Mouse (Mus musculus) stomach, postnatal 0 days (tissue): Measurements from ENCODE around the gene Stab1. TPM values are rescaled to one million over a fixed set of nuclear protein-coding genes. Genes with fewer than 3 reads are reported as not detected.

Experiments
- ATAC-seq: fragments of 200-750 bp; cut with Nextera tagmentation; 2 replicates; pipeline ENCODE4 v1.8.0; 2017; ENCODE audit not compliant: low FRiP score, low TSS enrichment
- DNase-seq: peaks from one replicate; pipeline ENCODE4 v3.0.0-alpha.2; 2016; ENCODE audit warnings: low spot score
- H3K27ac ChIP-seq: fragments of 300-500 bp; sonication (generic); replicated peaks from 2 replicates; pipeline ENCODE4 v1.5.1; 2014; ENCODE audit warnings: mild to moderate bottlenecking, control low read depth
- H3K27me3 ChIP-seq: fragments of 300-500 bp; sonication (generic); 2 replicates; pipeline ENCODE4 v1.6.1; 2014; ENCODE audit warnings: low read length; ENCODE audit not compliant: control insufficient read depth, insufficient read depth
- H3K36me3 ChIP-seq: fragments of 300-500 bp; sonication (generic); 2 replicates; pipeline ENCODE4 v1.6.1; 2014; ENCODE audit warnings: low read length, mixed read lengths; ENCODE audit not compliant: control insufficient read depth, insufficient read depth
- H3K4me1 ChIP-seq: fragments of 300-500 bp; sonication (generic); replicated peaks from 2 replicates; pipeline ENCODE4 v1.6.1; 2014; ENCODE audit warnings: antibody characterized with exemption; ENCODE audit not compliant: control insufficient read depth, insufficient read depth
- H3K4me2 ChIP-seq: fragments of 300-500 bp; sonication (generic); replicated peaks from 2 replicates; pipeline ENCODE4 v1.6.1; 2014; ENCODE audit warnings: low read depth, mild to moderate bottlenecking, control low read depth, moderate library complexity
- H3K4me3 ChIP-seq: fragments of 300-500 bp; sonication (generic); 2 replicates; pipeline ENCODE4 v1.5.1; 2014; ENCODE audit warnings: low read depth, low read length, control low read depth
- H3K9ac ChIP-seq: fragments of 300-500 bp; sonication (generic); 2 replicates; pipeline ENCODE4 v1.6.1; 2014; ENCODE audit warnings: mild to moderate bottlenecking, low read length, control low read depth, mixed read lengths
- H3K9me3 ChIP-seq: fragments of 300-500 bp; sonication (generic); 2 replicates; pipeline ENCODE4 v1.6.1; 2016; ENCODE audit warnings: low read length; ENCODE audit not compliant: control insufficient read depth
- CTCF ChIP-seq: IDR thresholded peaks from 2 replicates; pipeline ENCODE4 v1.5.1; 2016; ENCODE audit warnings: antibody characterized with exemption, low read depth, mild to moderate bottlenecking, moderate library complexity
- EP300 ChIP-seq: optimal IDR thresholded peaks from 2 replicates; pipeline ENCODE3; 2016; ENCODE audit warnings: antibody characterized with exemption
- WGBS: fragments of 180-500 bp; shearing (Covaris S2); extraction: QIAGEN DNeasy Blood & Tissue Kit; methylation state at CpG from one replicate; pipeline ENCODE4 v1.1.7; 2014; 5-methylcytosine and 5-hydroxymethylcytosine counted together
- polyA plus RNA-seq: library from polyadenylated mRNA; unstranded; fragments of >200 nt; fragmentation: Nextera tagmentation; extraction: Ambion mirVana; gene quantifications from 2 replicates; pipeline ENCODE4 v1.2.1, GENCODE M21; 2015

Stab1 gene
- polyA plus RNA-seq, 1 experiment from 2014 or later: 23.7 TPM

DNA sequence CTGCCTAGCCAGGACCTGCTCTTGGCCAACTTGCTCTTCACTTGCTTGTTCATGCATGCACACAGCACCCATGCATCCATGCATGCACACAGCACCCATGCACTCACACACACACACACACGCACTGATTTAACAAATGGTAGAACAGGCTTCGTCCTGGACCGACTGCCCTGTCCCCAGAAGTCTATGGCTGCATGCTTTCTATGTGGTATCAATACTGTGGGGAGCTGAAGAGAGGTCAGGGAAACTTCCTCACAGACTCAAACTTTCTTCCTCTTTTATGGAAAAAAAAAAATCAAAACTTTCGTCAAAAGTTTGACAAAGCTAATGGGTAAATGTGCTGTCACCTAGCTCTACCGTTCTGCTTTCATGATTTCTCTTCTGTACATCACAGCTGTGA, 15.1 kb upstream of the Stab1 start:
- WGBS: 72% methylated on average over 5 of the region's 5 CpGs
- H3K27ac ChIP-seq: peak overlapping the region; percentile 35; the same call in 1 of the 2 replicates

DNA sequence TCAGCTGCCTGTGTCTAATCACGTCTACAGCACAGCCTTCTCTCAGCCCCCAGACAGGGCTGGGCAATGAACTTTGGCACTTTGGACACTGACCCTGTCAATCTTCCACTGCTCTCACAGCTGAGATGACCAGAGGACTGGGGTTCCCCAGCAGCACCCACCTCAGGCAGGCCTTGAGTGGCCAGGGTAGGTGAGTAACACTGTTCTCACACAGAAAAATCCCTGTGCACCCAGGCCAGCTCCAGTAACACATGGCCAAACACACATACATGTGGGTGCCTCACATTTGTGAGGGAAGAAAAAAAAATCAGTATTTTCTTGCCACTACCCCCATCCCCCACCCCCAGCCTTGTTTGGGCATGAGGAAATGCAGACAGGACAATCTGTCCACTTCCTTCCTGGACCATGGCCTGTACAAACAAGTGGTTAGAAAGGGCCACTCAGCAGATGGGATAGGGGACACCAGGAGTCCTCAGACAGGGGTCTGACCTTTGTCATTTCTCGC, 14.4 kb upstream of the Stab1 start:
- DNase-seq: no peak
- TF ChIP-seq CTCF (no peak), EP300 (no peak)

More for the DNA sequence above, 15.1 kb upstream of the Stab1 start:
- no peak for ATAC-seq
- TF ChIP-seq EP300 (no peak), CTCF (no peak)
- H3K4me3 ChIP-seq: no peak overlapping the region
- no peaks in the 10 kb centered on the region for H3K27me3 ChIP-seq
- H3K36me3 ChIP-seq: peaks cover 62% of the 10 kb centered on the region
- no peaks in the 10 kb centered on the region for H3K4me1 ChIP-seq
- no peaks in the 10 kb centered on the region for H3K9me3 ChIP-seq
- no peak overlapping the region for H3K9ac ChIP-seq
- no peak overlapping the region for H3K4me2 ChIP-seq
- no peak for DNase-seq

DNA sequence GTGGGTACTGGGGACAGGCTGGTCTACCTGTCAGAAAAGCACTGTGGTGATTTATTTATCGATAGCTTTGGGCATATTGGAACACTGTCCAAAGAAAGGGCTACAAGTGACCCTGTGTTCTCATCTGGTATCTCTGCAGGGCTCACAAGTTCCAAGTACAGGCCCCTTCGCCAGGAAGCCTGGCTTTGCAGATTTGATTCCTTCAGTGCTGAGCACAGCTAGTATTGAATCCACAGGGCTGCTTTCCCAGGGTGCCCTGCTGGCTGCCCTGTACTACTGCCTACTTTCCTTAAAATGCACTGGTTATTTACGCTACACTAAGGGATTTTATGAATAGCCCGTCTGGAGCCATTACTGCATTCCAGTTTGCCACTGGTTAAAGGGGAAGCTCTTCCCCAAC, 13.1 kb upstream of the Stab1 start:
- Histone ChIP-seq H3K4me3 (no peak overlapping the region), H3K36me3 (peaks cover 54% of the 10 kb centered on the region), H3K9me3 (no peaks in the 10 kb centered on the region), H3K27me3 (no peaks in the 10 kb centered on the region), H3K9ac (no peak overlapping the region), H3K4me1 (no peaks in the 10 kb centered on the region), H3K27ac (no peak overlapping the region), H3K4me2 (no peak overlapping the region)
- no peak for DNase-seq
- ATAC-seq: no peak
- no peak for TF ChIP-seq CTCF
- no peak for TF ChIP-seq EP300
- 82% methylated on average over 4 of the region's 4 CpGs for WGBS

More for the DNA sequence above, 14.4 kb upstream of the Stab1 start:
- ATAC-seq: peak; percentile 60; the same call in 1 of the 2 replicates
- Histone ChIP-seq H3K27ac (no peak overlapping the region), H3K4me1 (no peaks in the 10 kb centered on the region), H3K27me3 (no peaks in the 10 kb centered on the region), H3K4me3 (no peak overlapping the region), H3K4me2 (no peak overlapping the region), H3K9me3 (no peaks in the 10 kb centered on the region), H3K36me3 (peaks cover 59% of the 10 kb centered on the region), H3K9ac (no peak overlapping the region)
- 55% methylated on average over 2 of the region's 2 CpGs for WGBS

DNA sequence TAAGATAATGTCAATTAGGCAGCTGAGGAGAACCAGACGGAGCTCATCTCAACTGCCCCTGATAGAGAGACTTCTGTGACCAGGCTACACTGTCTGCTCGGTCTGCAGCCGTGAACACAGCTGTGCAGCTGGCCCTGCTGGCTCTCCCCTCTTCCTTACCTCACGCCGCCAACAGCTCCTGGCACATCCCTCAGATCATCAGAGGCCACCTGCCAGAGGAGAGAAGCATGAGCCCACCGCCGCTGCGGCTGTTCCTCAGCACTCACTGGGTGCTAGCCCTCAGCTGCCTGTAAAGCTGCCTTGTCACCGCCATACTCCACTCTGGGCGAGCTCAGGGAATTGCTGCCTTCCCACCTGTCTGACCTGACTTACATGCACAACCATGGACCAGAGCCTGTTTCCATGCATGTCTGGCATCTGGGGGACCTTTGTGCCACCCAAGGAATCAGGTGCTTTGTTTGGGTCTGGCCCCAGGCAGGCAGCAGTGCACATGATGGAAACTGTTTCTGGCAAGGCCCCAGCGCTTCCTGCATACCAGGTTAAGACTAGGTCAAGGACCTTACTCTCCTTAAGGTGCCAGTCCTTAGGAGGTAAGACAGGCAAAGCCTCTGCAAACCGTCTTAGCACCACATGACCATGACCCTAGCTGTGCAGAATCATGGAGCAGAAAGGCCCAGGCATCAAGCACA, 11.4 kb upstream of the Stab1 start:
- Histone ChIP-seq H3K4me2 (no peak overlapping the region), H3K27ac (no peak overlapping the region), H3K36me3 (peaks cover 46% of the 10 kb centered on the region), H3K9me3 (no peaks in the 10 kb centered on the region), H3K9ac (no peak overlapping the region), H3K4me3 (no peak overlapping the region), H3K4me1 (no peaks in the 10 kb centered on the region), H3K27me3 (no peaks in the 10 kb centered on the region)
- TF ChIP-seq CTCF (no peak), EP300 (no peak)
- DNase-seq (no peak), ATAC-seq (no peak)
- 86% methylated on average over 12 of the region's 12 CpGs for WGBS

DNA sequence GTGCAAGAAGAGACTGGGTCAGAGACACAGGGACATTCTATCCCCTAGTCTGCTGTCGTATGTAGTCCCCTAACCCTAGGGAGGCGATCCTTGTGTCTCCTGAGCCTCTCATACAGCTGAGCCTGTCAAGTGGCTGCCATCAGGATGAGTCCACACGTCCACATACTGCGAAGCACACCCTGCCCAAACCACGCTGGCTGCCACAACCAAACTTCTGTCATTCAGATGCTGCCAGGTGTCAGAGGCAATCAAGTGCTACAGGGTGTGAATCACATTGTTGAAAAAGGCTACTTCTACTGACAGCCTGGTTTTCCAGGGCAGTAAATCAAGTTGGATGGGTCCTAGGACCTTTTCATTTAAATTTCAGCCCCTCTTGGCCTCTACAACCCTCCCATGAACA, 9.3 kb upstream of the Stab1 start:
- DNase-seq: no peak
- H3K4me3 ChIP-seq: no peak overlapping the region

DNA sequence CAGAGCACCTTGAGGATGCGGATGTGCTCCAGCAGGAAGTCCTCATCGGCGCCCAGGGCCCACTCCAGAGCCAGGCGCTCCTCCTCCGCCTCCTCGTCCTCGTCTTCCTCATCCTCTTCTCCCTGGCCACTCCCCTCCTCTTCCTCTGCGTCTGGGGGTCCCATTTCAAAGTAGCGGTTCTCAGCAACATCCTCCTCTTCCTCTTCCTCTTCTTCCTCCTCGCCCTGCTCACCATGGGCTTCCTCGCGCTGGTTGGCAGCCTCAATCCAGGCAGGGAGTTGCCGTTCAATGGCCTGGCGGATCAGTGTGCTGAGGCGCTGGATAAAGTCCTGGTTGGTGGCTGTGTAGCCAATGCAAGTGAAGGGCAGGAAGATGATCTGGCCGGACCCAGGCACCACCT, 8.8 kb upstream of the Stab1 start:
- no peaks in the 10 kb centered on the region for H3K4me1 ChIP-seq
- H3K36me3 ChIP-seq: peaks cover 50% of the 10 kb centered on the region
- no peak for ATAC-seq
- H3K9ac ChIP-seq: no peak overlapping the region
- DNase-seq: no peak
- WGBS: 89% methylated on average over 16 of the region's 16 CpGs
- no peak for TF ChIP-seq CTCF
- TF ChIP-seq EP300: no peak
- no peak overlapping the region for H3K4me3 ChIP-seq
- no peak overlapping the region for H3K27ac ChIP-seq
- no peaks in the 10 kb centered on the region for H3K27me3 ChIP-seq
- H3K4me2 ChIP-seq: no peak overlapping the region
- no peaks in the 10 kb centered on the region for H3K9me3 ChIP-seq

More for the DNA sequence above, 9.3 kb upstream of the Stab1 start:
- no peaks in the 10 kb centered on the region for H3K9me3 ChIP-seq
- peaks cover 51% of the 10 kb centered on the region for H3K36me3 ChIP-seq
- ATAC-seq: no peak
- H3K27ac ChIP-seq: no peak overlapping the region
- TF ChIP-seq EP300 (no peak), CTCF (no peak)
- 88% methylated on average over 5 of the region's 5 CpGs for WGBS
- no peaks in the 10 kb centered on the region for H3K4me1 ChIP-seq
- H3K4me2 ChIP-seq: no peak overlapping the region
- H3K27me3 ChIP-seq: no peaks in the 10 kb centered on the region
- H3K9ac ChIP-seq: no peak overlapping the region
